Mouse (Mus musculus) forebrain, embryonic 14.5 days (tissue): ENCODE results near the gene Cd7. TPM values are rescaled to one million over a fixed set of nuclear protein-coding genes. Genes with fewer than 3 reads are reported as not detected.

Source experiments
- ATAC-seq: fragments of 200-750 bp; cut with Nextera tagmentation; 2 replicates; pipeline ENCODE4 v1.8.0; 2017; ENCODE audit warnings: mild to moderate bottlenecking, moderate library complexity
- DNase-seq: peaks from one replicate; pipeline ENCODE4 v3.0.0-alpha.2; 2015; ENCODE audit warnings: low spot score
- H3K27ac ChIP-seq: fragments of 300-500 bp; sonication (generic); 2 replicates; pipeline ENCODE4 v1.5.1; 2014; ENCODE audit warnings: low read depth, mild to moderate bottlenecking, control low read depth, low read length, moderate library complexity
- H3K27me3 ChIP-seq: fragments of 300-500 bp; sonication (generic); replicated peaks from 2 replicates; pipeline ENCODE4 v1.6.1; 2014; ENCODE audit warnings: low read length, control low read depth, mixed read lengths; ENCODE audit not compliant: control insufficient read depth, insufficient read depth
- H3K36me3 ChIP-seq: fragments of 300-500 bp; sonication (generic); 2 replicates; pipeline ENCODE4 v1.6.1; 2014; ENCODE audit warnings: low read length, control low read depth; ENCODE audit not compliant: control insufficient read depth, insufficient read depth
- H3K4me1 ChIP-seq: fragments of 300-500 bp; sonication (generic); 2 replicates; pipeline ENCODE4 v1.6.1; 2014; ENCODE audit warnings: antibody characterized with exemption, low read length, control low read depth; ENCODE audit not compliant: control insufficient read depth, insufficient read depth
- H3K4me2 ChIP-seq: fragments of 300-500 bp; sonication (generic); 2 replicates; pipeline ENCODE4 v1.6.1; 2014; ENCODE audit warnings: mild to moderate bottlenecking, control low read depth, low read length
- H3K4me3 ChIP-seq: fragments of 300-500 bp; sonication (generic); 2 replicates; pipeline ENCODE4 v1.5.1; 2014; ENCODE audit warnings: low read depth, low read length, control low read depth
- H3K9ac ChIP-seq: fragments of 300-500 bp; sonication (generic); 2 replicates; pipeline ENCODE4 v1.6.1; 2014; ENCODE audit warnings: mild to moderate bottlenecking, low read length, control low read depth, moderate library complexity
- H3K9me3 ChIP-seq: fragments of 300-500 bp; sonication (generic); replicated peaks from 2 replicates; pipeline ENCODE4 v1.6.1; 2016; ENCODE audit warnings: low read length, control low read depth, mixed read lengths; ENCODE audit not compliant: control insufficient read depth
- WGBS: fragments of 180-500 bp; shearing (Covaris S2); extraction: QIAGEN DNeasy Blood & Tissue Kit; methylation state at CpG from one replicate; pipeline ENCODE4 v1.1.7; 2014; 5-methylcytosine and 5-hydroxymethylcytosine counted together
- polyA plus RNA-seq: library from polyadenylated mRNA; unstranded; fragments of >200 nt; fragmentation: Nextera tagmentation; extraction: Ambion mirVana; gene quantifications from 2 replicates; pipeline ENCODE4 v1.2.1, GENCODE M21; 2014

Gene Cd7
- polyA plus RNA-seq, 1 experiment from 2014 or later, result not detected

- Histone ChIP-seq H3K4me2 (peak overlapping the region; percentile 92), H3K27me3 (no peaks in the 10 kb centered on the region), H3K27ac (peak overlapping the region; percentile 97; the same call in 1 of the 2 replicates), H3K36me3 (no peaks in the 10 kb centered on the region), H3K4me1 (peaks cover 33% of the 10 kb centered on the region), H3K9ac (peak overlapping the region; percentile 100), H3K4me3 (peak overlapping the region; percentile 100), H3K9me3 (no peaks in the 10 kb centered on the region)
- 83% methylated on average over 3 of the region's 3 CpGs for WGBS
- DNase-seq (no peak), ATAC-seq (no peak)
Observed at GRCm38 (mm10) chr11:120991791-120992190, 47.4 kb downstream of the Cd7 start.

DNA sequence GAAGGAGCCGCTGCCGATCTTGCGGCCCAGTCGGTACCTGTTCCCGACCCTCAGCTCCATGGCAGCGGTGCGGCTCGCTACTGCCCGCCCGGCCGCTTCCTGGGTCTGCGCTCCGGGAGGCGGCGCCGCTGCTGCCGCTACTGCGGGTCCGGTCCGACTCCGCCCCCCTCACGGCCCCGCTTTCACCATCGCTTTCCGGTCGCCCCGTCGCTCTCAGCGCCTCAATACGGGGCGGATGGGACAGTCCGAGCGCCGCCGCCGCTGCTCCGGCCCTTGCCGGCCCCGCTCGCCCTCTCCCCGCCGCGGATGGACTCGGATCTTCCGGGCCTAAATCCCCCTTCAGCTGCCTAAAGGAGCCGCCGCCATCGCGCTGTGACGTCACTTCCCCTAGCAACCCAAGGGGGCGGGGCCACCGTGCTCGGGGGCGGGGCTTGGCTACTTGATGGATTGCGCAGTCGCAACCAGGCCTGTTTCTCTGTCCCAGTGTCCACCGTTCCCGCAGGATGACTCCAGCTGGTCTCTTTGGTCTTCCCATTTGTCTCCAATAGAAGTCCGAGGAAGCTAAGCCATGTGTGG, 48.2 kb downstream of the Cd7 start, which contains the start of gene Csnk1d:
Csnk1d (minus strand) TSS at position 380 of the 576 bp plus-strand sequence.
- ATAC-seq, result peak; percentile 95
- H3K4me1 ChIP-seq, result peaks cover 33% of the 10 kb centered on the region
- under 1% methylated on average over 56 of the region's 59 CpGs for WGBS

GRCm38 (mm10) chr11:120990126-120990781, 49.0 kb downstream of the Cd7 start:
- WGBS, result 1% methylated on average over 29 of the region's 35 CpGs
- no peaks in the 10 kb centered on the region for H3K9me3 ChIP-seq
- H3K4me1 ChIP-seq, result peaks cover 33% of the 10 kb centered on the region
- DNase-seq (peak; percentile 23), ATAC-seq (peak; percentile 42)
- peak overlapping the region; percentile 100 for H3K9ac ChIP-seq
- peak overlapping the region; percentile 97 for H3K27ac ChIP-seq
- H3K36me3 ChIP-seq, result peaks cover 10% of the 10 kb centered on the region; the same call in 1 of the 2 replicates
- H3K4me2 ChIP-seq, result peak overlapping the region; percentile 92
- H3K4me3 ChIP-seq, result peak overlapping the region; percentile 100
- H3K27me3 ChIP-seq, result no peaks in the 10 kb centered on the region

More for the DNA sequence above, 48.2 kb downstream of the Cd7 start, which contains the start of gene Csnk1d:
- H3K9me3 ChIP-seq, result no peaks in the 10 kb centered on the region
- H3K27ac ChIP-seq, result peak within 1 kb of the TSS; percentile 97
- H3K9ac ChIP-seq, result peak within 1 kb of the TSS; percentile 100
- peak; percentile 97 for DNase-seq
- H3K36me3 ChIP-seq, result peaks cover 3% of the 10 kb centered on the region; the same call in 1 of the 2 replicates
- no peaks in the 10 kb centered on the region for H3K27me3 ChIP-seq
- peak within 1 kb of the TSS; percentile 92 for H3K4me2 ChIP-seq
- peak within 1 kb of the TSS; percentile 100 for H3K4me3 ChIP-seq

GRCm38 (mm10) chr11:120989523-120989922, 49.7 kb downstream of the Cd7 start:
- DNase-seq (no peak), ATAC-seq (no peak)
- H3K36me3 ChIP-seq, result peaks cover 15% of the 10 kb centered on the region; the same call in 1 of the 2 replicates
- peak overlapping the region; percentile 92 for H3K4me2 ChIP-seq
- WGBS, result 48% methylated on average over 1 of the region's 1 CpGs
- no peaks in the 10 kb centered on the region for H3K9me3 ChIP-seq
- peaks cover 33% of the 10 kb centered on the region for H3K4me1 ChIP-seq
- no peak overlapping the region for H3K27ac ChIP-seq
- H3K9ac ChIP-seq, result peak overlapping the region; percentile 100
- no peaks in the 10 kb centered on the region for H3K27me3 ChIP-seq
- peak overlapping the region; percentile 100 for H3K4me3 ChIP-seq

GRCm38 (mm10) chr11:120988410-120988809, 50.8 kb downstream of the Cd7 start:
- WGBS, result 71% methylated on average over 4 of the region's 4 CpGs
- Histone ChIP-seq H3K9me3 (no peaks in the 10 kb centered on the region), H3K4me1 (peaks cover 32% of the 10 kb centered on the region), H3K36me3 (peaks cover 20% of the 10 kb centered on the region; the same call in 1 of the 2 replicates), H3K4me3 (no peak overlapping the region), H3K9ac (peak overlapping the region; percentile 100; the same call in 1 of the 2 replicates), H3K27me3 (no peaks in the 10 kb centered on the region), H3K27ac (no peak overlapping the region), H3K4me2 (peak overlapping the region; percentile 92; the same call in 1 of the 2 replicates)
- DNase-seq, result no peak
- no peak for ATAC-seq

DNA sequence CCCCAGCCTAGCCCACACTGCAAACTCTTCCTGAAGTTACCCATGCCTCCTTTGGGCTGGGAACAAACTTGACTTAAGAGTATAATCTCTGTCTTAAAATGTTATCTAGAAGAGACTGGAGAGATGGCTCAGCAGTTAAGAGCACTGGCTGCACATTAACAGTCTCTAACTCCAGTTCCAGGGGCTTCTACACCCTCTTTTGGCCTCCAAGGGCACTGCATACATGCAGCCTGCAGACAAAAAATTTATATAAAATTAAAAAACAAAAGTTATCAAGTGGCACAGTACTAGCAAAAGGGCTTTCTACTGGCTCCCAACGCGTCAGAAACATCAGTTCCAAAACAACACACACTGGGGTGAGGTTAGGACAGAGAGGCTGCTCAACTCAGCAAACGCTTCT, 51.6 kb downstream of the Cd7 start:
- H3K4me3 ChIP-seq, result no peak overlapping the region
- H3K27me3 ChIP-seq, result no peaks in the 10 kb centered on the region
- WGBS, result 85% methylated on average over 3 of the region's 3 CpGs
- H3K4me1 ChIP-seq, result peaks cover 30% of the 10 kb centered on the region
- DNase-seq (no peak), ATAC-seq (no peak)
- H3K9ac ChIP-seq, result no peak overlapping the region
- no peaks in the 10 kb centered on the region for H3K9me3 ChIP-seq
- no peak overlapping the region for H3K27ac ChIP-seq
- H3K4me2 ChIP-seq, result no peak overlapping the region
- H3K36me3 ChIP-seq, result peaks cover 28% of the 10 kb centered on the region

Other genes with a start within 250 kb of the Cd7 start
- gene Dus1l, start 243.0 kb downstream of the Cd7 start, polyA plus RNA-seq, result 53.5 and 58.6 TPM in 2 replicates
- gene Fasn, start 214.9 kb downstream of the Cd7 start, polyA plus RNA-seq, result 84.2 and 102 TPM in 2 replicates
- 5.0 and 6.5 TPM in 2 replicates for gene Ccdc57, start 106.5 kb downstream of the Cd7 start, polyA plus RNA-seq
- 3.8 and 5.6 TPM in 2 replicates for gene Slc16a3, start 90.9 kb downstream of the Cd7 start, polyA plus RNA-seq
- 51.5 and 59.6 TPM in 2 replicates for gene Csnk1d, start 48.1 kb downstream of the Cd7 start, polyA plus RNA-seq
- gene Sectm1b, start 24.2 kb upstream of the Cd7 start, polyA plus RNA-seq, result not detected in 2 replicates
- 0.16 TPM in 1 of 2 replicates, not detected in the other for gene Sectm1a, start 41.8 kb upstream of the Cd7 start, polyA plus RNA-seq
- not detected in 2 replicates for gene Tex19.2, start 79.3 kb upstream of the Cd7 start, polyA plus RNA-seq
- gene Tex19.1, start 106.7 kb upstream of the Cd7 start, polyA plus RNA-seq, result not detected in 2 replicates
- 0.12 TPM in 1 of 2 replicates, not detected in the other for gene Uts2r, start 120.9 kb upstream of the Cd7 start, polyA plus RNA-seq
- gene Hexdc, start 165.0 kb upstream of the Cd7 start, polyA plus RNA-seq, result 11.9 and 14.8 TPM in 2 replicates
- gene Ogfod3, start 165.3 kb upstream of the Cd7 start, polyA plus RNA-seq, result 18.6 and 19.5 TPM in 2 replicates
- 45.3 and 46.0 TPM in 2 replicates for gene Cybc1, start 189.9 kb upstream of the Cd7 start, polyA plus RNA-seq
- 89.5 and 90.0 TPM in 2 replicates for gene Narf, start 197.8 kb upstream of the Cd7 start, polyA plus RNA-seq
- gene Foxk2, start 220.6 kb upstream of the Cd7 start, polyA plus RNA-seq, result 16.4 and 17.8 TPM in 2 replicates